Mouse (Mus musculus): ENCODE measurements around the gene Espn. TPM values are rescaled to one million over a fixed set of nuclear protein-coding genes. Genes with fewer than 3 reads are reported as not detected.

The Espn gene
- polyA plus RNA-seq, 1 experiment from 2014 or later, result 0.64 TPM

- H3K9ac ChIP-seq (replicated peaks; ENCODE audit: low read depth, low read length), result no peak overlapping the region
- H3K9me3 ChIP-seq (ENCODE audit: control insufficient read depth, low read length), result no peaks in the 10 kb centered on the region
- no peak overlapping the region for H3K4me2 ChIP-seq (ENCODE audit: low read depth, low read length)
- H3K36me3 ChIP-seq (ENCODE audit: control insufficient read depth, insufficient read depth, low read length), result no peaks in the 10 kb centered on the region
- H3K27ac ChIP-seq (ENCODE audit: low read depth, low read length), result no peak overlapping the region
- 41% methylated on average over 5 of the region's 5 CpGs for WGBS
- H3K27me3 ChIP-seq (ENCODE audit: control insufficient read depth, insufficient read depth, low read length), result peaks cover 50% of the 10 kb centered on the region
- no peak for ATAC-seq (ENCODE audit: low read depth)
- H3K4me1 ChIP-seq (ENCODE audit: control insufficient read depth, insufficient read depth, low read length), result peaks cover 14% of the 10 kb centered on the region
- no peak overlapping the region for H3K4me3 ChIP-seq (ENCODE audit: low read depth, low read length)
These were observed 19.0 kb downstream of the Espn start for GRCm38 (mm10) chr4:152133213-152133612.

- H3K4me2 ChIP-seq (ENCODE audit: low read depth, low read length), result no peak overlapping the region
- WGBS, result 25% methylated on average over 10 of the region's 10 CpGs
- H3K9ac ChIP-seq (replicated peaks; ENCODE audit: low read depth, low read length), result no peak overlapping the region
- H3K9me3 ChIP-seq (ENCODE audit: control insufficient read depth, low read length), result no peaks in the 10 kb centered on the region
- no peak overlapping the region for H3K4me3 ChIP-seq (ENCODE audit: low read depth, low read length)
- peaks cover 14% of the 10 kb centered on the region for H3K4me1 ChIP-seq (ENCODE audit: control insufficient read depth, insufficient read depth, low read length)
- no peak overlapping the region for H3K27ac ChIP-seq (ENCODE audit: low read depth, low read length)
- peaks cover 55% of the 10 kb centered on the region for H3K27me3 ChIP-seq (ENCODE audit: control insufficient read depth, insufficient read depth, low read length)
- no peaks in the 10 kb centered on the region for H3K36me3 ChIP-seq (ENCODE audit: control insufficient read depth, insufficient read depth, low read length)
- no peak for ATAC-seq (ENCODE audit: low read depth)
These were observed 19.4 kb downstream of the Espn start for GRCm38 (mm10) chr4:152132772-152133169.

GRCm38 (mm10) chr4:152131809-152132771, 20.1 kb downstream of the Espn start:
- Histone ChIP-seq H3K4me2 (ENCODE audit: low read depth, low read length) (0 out of 2 replicates have a peak overlapping the region, but pooled peaks have one; percentile 48), H3K36me3 (ENCODE audit: control insufficient read depth, insufficient read depth, low read length) (no peaks in the 10 kb centered on the region), H3K4me1 (ENCODE audit: control insufficient read depth, insufficient read depth, low read length) (peaks cover 14% of the 10 kb centered on the region), H3K9me3 (ENCODE audit: control insufficient read depth, low read length) (no peaks in the 10 kb centered on the region), H3K27me3 (ENCODE audit: control insufficient read depth, insufficient read depth, low read length) (peaks cover 62% of the 10 kb centered on the region), H3K4me3 (ENCODE audit: low read depth, low read length) (no peak overlapping the region), H3K27ac (ENCODE audit: low read depth, low read length) (no peak overlapping the region), H3K9ac (replicated peaks; ENCODE audit: low read depth, low read length) (no peak overlapping the region)
- WGBS, result 3% methylated on average over 48 of the region's 50 CpGs
- ATAC-seq (ENCODE audit: low read depth), result no peak

- H3K9me3 ChIP-seq (ENCODE audit: control insufficient read depth, low read length), result no peaks in the 10 kb centered on the region
- H3K27ac ChIP-seq (ENCODE audit: low read depth, low read length), result no peak overlapping the region
- no peaks in the 10 kb centered on the region for H3K36me3 ChIP-seq (ENCODE audit: control insufficient read depth, insufficient read depth, low read length)
- peak overlapping the region; percentile 48 for H3K4me2 ChIP-seq (ENCODE audit: low read depth, low read length)
- peaks cover 19% of the 10 kb centered on the region for H3K4me1 ChIP-seq (ENCODE audit: control insufficient read depth, insufficient read depth, low read length)
- 1% methylated on average over 68 of the region's 85 CpGs for WGBS
- H3K4me3 ChIP-seq (ENCODE audit: low read depth, low read length), result peak overlapping the region; percentile 21
- peaks cover 71% of the 10 kb centered on the region for H3K27me3 ChIP-seq (ENCODE audit: control insufficient read depth, insufficient read depth, low read length)
- peak; percentile 79 for ATAC-seq (ENCODE audit: low read depth)
- no peak overlapping the region for H3K9ac ChIP-seq (replicated peaks; ENCODE audit: low read depth, low read length)
These were observed 21.2 kb downstream of the Espn start for GRCm38 (mm10) chr4:152130771-152131653.

DNA sequence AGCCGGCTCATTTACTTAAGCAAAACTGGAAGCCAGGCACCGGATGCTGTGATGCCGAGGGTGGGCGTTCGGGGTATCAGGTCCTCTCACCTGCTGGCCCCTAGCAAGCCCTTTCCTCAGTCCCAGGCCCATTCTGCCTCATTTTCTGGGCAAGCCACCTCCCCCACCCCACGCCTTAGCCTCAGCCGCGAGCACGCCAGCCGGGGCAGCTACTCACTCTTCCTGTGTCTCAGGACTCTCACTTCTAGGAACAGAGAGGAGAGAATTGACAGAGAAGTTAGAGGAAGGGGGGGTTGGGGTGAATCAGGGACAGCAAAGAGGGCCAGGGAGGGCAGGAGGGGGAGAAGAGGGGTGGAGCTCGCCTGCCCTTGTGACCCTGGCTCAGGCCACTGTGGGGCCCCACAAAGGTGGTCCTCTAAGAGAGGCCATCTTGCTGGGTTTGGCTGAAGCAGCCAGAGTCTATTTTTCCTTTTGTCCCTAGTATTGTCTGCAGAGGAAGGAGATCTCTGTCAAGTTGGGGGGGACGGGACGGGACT, 22.7 kb downstream of the Espn start:
- Histone ChIP-seq H3K9ac (replicated peaks; ENCODE audit: low read depth, low read length) (no peak overlapping the region), H3K4me3 (ENCODE audit: low read depth, low read length) (no peak overlapping the region)
- WGBS, result 16% methylated on average over 13 of the region's 13 CpGs

GRCm38 (mm10) chr4:152128784-152129183, 23.4 kb downstream of the Espn start:
- Histone ChIP-seq H3K4me2 (ENCODE audit: low read depth, low read length) (no peak overlapping the region), H3K36me3 (ENCODE audit: control insufficient read depth, insufficient read depth, low read length) (no peaks in the 10 kb centered on the region), H3K9me3 (ENCODE audit: control insufficient read depth, low read length) (no peaks in the 10 kb centered on the region), H3K4me1 (ENCODE audit: control insufficient read depth, insufficient read depth, low read length) (peaks cover 24% of the 10 kb centered on the region), H3K9ac (replicated peaks; ENCODE audit: low read depth, low read length) (no peak overlapping the region), H3K4me3 (ENCODE audit: low read depth, low read length) (no peak overlapping the region), H3K27me3 (ENCODE audit: control insufficient read depth, insufficient read depth, low read length) (peaks cover 87% of the 10 kb centered on the region), H3K27ac (ENCODE audit: low read depth, low read length) (no peak overlapping the region)
- ATAC-seq (ENCODE audit: low read depth), result no peak
- WGBS, result 45% methylated on average over 5 of the region's 5 CpGs

More for the DNA sequence above, 22.7 kb downstream of the Espn start:
- Histone ChIP-seq H3K27ac (ENCODE audit: low read depth, low read length) (no peak overlapping the region), H3K4me1 (ENCODE audit: control insufficient read depth, insufficient read depth, low read length) (peaks cover 24% of the 10 kb centered on the region), H3K9me3 (ENCODE audit: control insufficient read depth, low read length) (no peaks in the 10 kb centered on the region), H3K36me3 (ENCODE audit: control insufficient read depth, insufficient read depth, low read length) (no peaks in the 10 kb centered on the region), H3K27me3 (ENCODE audit: control insufficient read depth, insufficient read depth, low read length) (peaks cover 85% of the 10 kb centered on the region), H3K4me2 (ENCODE audit: low read depth, low read length) (no peak overlapping the region)
- ATAC-seq (ENCODE audit: low read depth), result no peak

GRCm38 (mm10) chr4:152127884-152128283, 24.3 kb downstream of the Espn start:
- H3K27ac ChIP-seq (ENCODE audit: low read depth, low read length), result no peak overlapping the region
- peaks cover 24% of the 10 kb centered on the region for H3K4me1 ChIP-seq (ENCODE audit: control insufficient read depth, insufficient read depth, low read length)
- no peak overlapping the region for H3K4me2 ChIP-seq (ENCODE audit: low read depth, low read length)
- peaks cover 87% of the 10 kb centered on the region for H3K27me3 ChIP-seq (ENCODE audit: control insufficient read depth, insufficient read depth, low read length)
- no peak overlapping the region for H3K4me3 ChIP-seq (ENCODE audit: low read depth, low read length)
- H3K9ac ChIP-seq (replicated peaks; ENCODE audit: low read depth, low read length), result no peak overlapping the region
- ATAC-seq (ENCODE audit: low read depth), result no peak
- H3K9me3 ChIP-seq (ENCODE audit: control insufficient read depth, low read length), result no peaks in the 10 kb centered on the region
- 79% methylated on average over 11 of the region's 11 CpGs for WGBS
- H3K36me3 ChIP-seq (ENCODE audit: control insufficient read depth, insufficient read depth, low read length), result no peaks in the 10 kb centered on the region

DNA sequence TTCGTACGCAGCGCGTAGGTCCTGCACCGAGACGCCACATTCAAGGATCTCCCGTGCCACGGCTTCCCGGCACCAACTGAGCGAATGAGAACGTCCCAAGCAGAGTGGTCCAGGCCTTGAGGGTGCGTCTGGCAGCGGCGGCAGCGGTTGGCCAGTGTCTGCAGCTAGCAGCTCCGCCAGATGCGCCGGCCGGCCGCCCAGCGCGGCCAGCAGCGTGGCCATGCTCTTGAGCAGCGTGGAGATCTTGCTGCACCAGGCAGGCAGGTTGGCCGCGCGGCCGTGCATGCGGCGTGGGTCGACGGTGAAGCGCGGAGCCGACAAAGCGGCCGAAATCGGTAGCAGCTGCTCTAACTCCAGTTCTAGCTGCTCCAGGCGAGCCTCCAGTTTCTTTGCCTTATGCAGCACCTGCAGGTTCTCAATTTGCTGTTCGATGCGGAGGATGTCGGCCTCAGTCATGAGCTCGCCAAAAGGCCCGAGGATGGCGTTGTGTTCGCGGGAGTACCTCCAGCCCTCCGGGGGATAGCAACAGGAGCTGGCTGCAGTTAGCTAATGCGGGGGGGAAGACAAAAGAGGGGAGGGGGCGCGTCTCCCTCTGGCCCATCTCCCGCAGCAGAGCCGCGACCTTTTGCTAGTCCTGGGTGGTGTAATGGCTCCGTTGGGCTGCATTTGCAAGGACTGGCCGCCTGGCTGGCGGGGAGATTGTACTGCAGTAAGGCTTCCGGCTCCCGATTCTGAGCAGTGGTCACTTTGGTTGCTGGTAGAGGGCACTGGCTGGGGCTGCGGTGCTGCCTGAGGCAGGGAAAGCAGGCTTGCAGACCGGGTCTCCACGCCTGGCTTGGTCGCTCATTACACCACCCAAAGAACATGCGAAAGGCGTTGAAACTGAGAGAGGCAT, 25.9 kb downstream of the Espn start:
- no peak for ATAC-seq (ENCODE audit: low read depth)
- H3K4me3 ChIP-seq (ENCODE audit: low read depth, low read length), result peak overlapping the region; percentile 20
- 2% methylated on average over 65 of the region's 65 CpGs for WGBS
- H3K9ac ChIP-seq (replicated peaks; ENCODE audit: low read depth, low read length), result no peak overlapping the region; the same call in 1 of the 2 replicates
- peak overlapping the region; percentile 22 for H3K4me2 ChIP-seq (ENCODE audit: low read depth, low read length)
- H3K4me1 ChIP-seq (ENCODE audit: control insufficient read depth, insufficient read depth, low read length), result peaks cover 18% of the 10 kb centered on the region
- H3K27ac ChIP-seq (ENCODE audit: low read depth, low read length), result no peak overlapping the region
- no peaks in the 10 kb centered on the region for H3K36me3 ChIP-seq (ENCODE audit: control insufficient read depth, insufficient read depth, low read length)
- H3K27me3 ChIP-seq (ENCODE audit: control insufficient read depth, insufficient read depth, low read length), result peaks cover 85% of the 10 kb centered on the region
- no peaks in the 10 kb centered on the region for H3K9me3 ChIP-seq (ENCODE audit: control insufficient read depth, low read length)
